Mouse (Mus musculus) liver, adult 2 months (tissue): ENCODE measurements around the gene Camsap3. TPM values are rescaled to one million over a fixed set of nuclear protein-coding genes. Genes with fewer than 3 reads are reported as not detected.

Source experiments
- DNase-seq: peaks from one replicate; pipeline ENCODE4 v3.0.0-alpha.2; 2011; ENCODE audit warnings: low read depth, low spot score; ENCODE audit errors: extremely low read depth
- H3K27ac ChIP-seq: fragments of 200-500 bp; replicated peaks from 2 replicates; pipeline ENCODE4 v1.5.1; 2012; ENCODE audit warnings: low read depth, mild to moderate bottlenecking, control low read depth, inconsistent platforms, low read length; ENCODE audit not compliant: insufficient read depth
- H3K27me3 ChIP-seq: fragments of 200-500 bp; 2 replicates; pipeline ENCODE4 v1.6.1; 2012; ENCODE audit warnings: mild to moderate bottlenecking, moderate library complexity, low read length, inconsistent platforms; ENCODE audit not compliant: control insufficient read depth, insufficient read depth
- H3K36me3 ChIP-seq: fragments of 200-500 bp; 2 replicates; pipeline ENCODE4 v1.6.1; 2012; ENCODE audit warnings: low read length, inconsistent platforms; ENCODE audit not compliant: control insufficient read depth, insufficient read depth
- H3K4me1 ChIP-seq: fragments of 200-500 bp; 2 replicates; pipeline ENCODE4 v1.6.1; 2011; ENCODE audit warnings: low read length; ENCODE audit not compliant: control insufficient read depth, insufficient read depth
- H3K4me3 ChIP-seq: fragments of 200-500 bp; 2 replicates; pipeline ENCODE4 v1.5.1; 2011; ENCODE audit warnings: low read depth, mild to moderate bottlenecking, control low read depth, low read length, moderate library complexity; ENCODE audit not compliant: insufficient read depth
- H3K79me2 ChIP-seq: fragments of 200-500 bp; 2 replicates; pipeline ENCODE4 v1.6.1; 2012; ENCODE audit warnings: inconsistent platforms, mild to moderate bottlenecking, low read length, moderate library complexity; ENCODE audit not compliant: control insufficient read depth, insufficient read depth
- H3K9ac ChIP-seq: fragments of 200-500 bp; 2 replicates; pipeline ENCODE4 v1.6.1; 2012; ENCODE audit warnings: low read depth, mild to moderate bottlenecking, control low read depth, inconsistent platforms, low read length
- CTCF ChIP-seq: fragments of 200-500 bp; IDR thresholded peaks from 2 replicates; pipeline ENCODE4 v1.5.1; 2011; ENCODE audit warnings: low read depth, low read length, control low read depth
- POLR2A ChIP-seq: fragments of 200-500 bp; IDR thresholded peaks from 2 replicates; pipeline ENCODE4 v1.6.1; 2011; ENCODE audit warnings: low read length, control low read depth; ENCODE audit not compliant: insufficient read depth; ENCODE audit errors: extremely low read depth
- WGBS: fragments of 180-500 bp; shearing (Covaris S2); methylation state at CpG from one replicate; pipeline ENCODE4 v1.1.7; 2018; 5-methylcytosine and 5-hydroxymethylcytosine counted together
- polyA plus RNA-seq: library from polyadenylated mRNA; depleted of rRNA; stranded (reverse); fragments of >200 nt; gene quantifications from 2 replicates; pipeline ENCODE4 v1.2.3, GENCODE M21; 2012
- total RNA-seq: library from RNA; depleted of rRNA; stranded (reverse); fragments of >200 nt; gene quantifications from 2 replicates; pipeline ENCODE4 v1.2.3, GENCODE M21; 2014

The Camsap3 gene
- total and polyA plus RNA-seq, 2 experiments, result 4.1 to 19.6 TPM

GRCm38 (mm10) chr8:3606593-3606992, 19.5 kb downstream of the Camsap3 start:
- H3K79me2 ChIP-seq, result no peaks in the 10 kb centered on the region
- DNase-seq, result no peak
- H3K4me1 ChIP-seq, result peaks cover 9% of the 10 kb centered on the region
- H3K27ac ChIP-seq, result no peak overlapping the region
- TF ChIP-seq POLR2A (no peak), CTCF (no peak)
- peaks cover 18% of the 10 kb centered on the region for H3K36me3 ChIP-seq
- H3K27me3 ChIP-seq, result no peaks in the 10 kb centered on the region
- WGBS, result 75% methylated on average over 12 of the region's 16 CpGs
- no peak overlapping the region for H3K4me3 ChIP-seq
- no peak overlapping the region for H3K9ac ChIP-seq

GRCm38 (mm10) chr8:3607822-3608221, 20.7 kb downstream of the Camsap3 start:
- DNase-seq, result no peak
- H3K79me2 ChIP-seq, result no peaks in the 10 kb centered on the region
- H3K4me3 ChIP-seq, result no peak overlapping the region
- TF ChIP-seq CTCF (no peak), POLR2A (no peak)
- 91% methylated on average over 7 of the region's 7 CpGs for WGBS
- H3K4me1 ChIP-seq, result peaks cover 9% of the 10 kb centered on the region
- H3K9ac ChIP-seq, result no peak overlapping the region
- H3K27ac ChIP-seq, result no peak overlapping the region
- no peaks in the 10 kb centered on the region for H3K27me3 ChIP-seq
- H3K36me3 ChIP-seq, result peaks cover 10% of the 10 kb centered on the region

- peak overlapping the region; percentile 49 for H3K27ac ChIP-seq
- DNase-seq, result peak; percentile 85
- H3K4me3 ChIP-seq, result no peak overlapping the region
- WGBS, result 45% methylated on average over 12 of the region's 12 CpGs
- no peaks in the 10 kb centered on the region for H3K27me3 ChIP-seq
- no peaks in the 10 kb centered on the region for H3K79me2 ChIP-seq
- H3K9ac ChIP-seq, result no peak overlapping the region
- TF ChIP-seq POLR2A (no peak), CTCF (no peak)
- peaks cover 6% of the 10 kb centered on the region; the same call in 1 of the 2 replicates for H3K36me3 ChIP-seq
- peaks cover 9% of the 10 kb centered on the region for H3K4me1 ChIP-seq
Measured at GRCm38 (mm10) chr8:3609046-3609815, 22.1 kb downstream of the Camsap3 start.

- Histone ChIP-seq H3K79me2 (no peaks in the 10 kb centered on the region), H3K4me1 (peaks cover 9% of the 10 kb centered on the region), H3K27ac (peak overlapping the region; percentile 49), H3K27me3 (no peaks in the 10 kb centered on the region), H3K9ac (no peak overlapping the region), H3K36me3 (peaks cover 8% of the 10 kb centered on the region; the same call in 1 of the 2 replicates), H3K4me3 (no peak overlapping the region)
- WGBS, result 57% methylated on average over 6 of the region's 6 CpGs
- peak; percentile 67 for DNase-seq
- TF ChIP-seq CTCF (no peak), POLR2A (no peak)
Measured at GRCm38 (mm10) chr8:3609816-3610150, 22.7 kb downstream of the Camsap3 start.

- WGBS, result under 1% methylated on average over 37 of the region's 37 CpGs
- peaks cover 4% of the 10 kb centered on the region; the same call in 1 of the 2 replicates for H3K79me2 ChIP-seq
- H3K36me3 ChIP-seq, result peaks cover 8% of the 10 kb centered on the region
- no peaks in the 10 kb centered on the region for H3K27me3 ChIP-seq
- TF ChIP-seq CTCF (no peak), POLR2A (peak; percentile 69; the same call in 1 of the 2 replicates)
- H3K9ac ChIP-seq, result peak within 1 kb of the TSS; percentile 70
- H3K4me1 ChIP-seq, result no peaks in the 10 kb centered on the region; the same call in 1 of the 2 replicates
- H3K4me3 ChIP-seq, result peak within 1 kb of the TSS; percentile 71
- no peak within 1 kb of the TSS for H3K27ac ChIP-seq
- peak; percentile 98 for DNase-seq
Measured at GRCm38 (mm10) chr8:3621199-3621970, 34.3 kb downstream of the Camsap3 start, which contains the start of the genes Xab2 and Pet100. Gene Xab2, minus strand, starts transcription at chr8:3621316. Gene Pet100, plus strand, starts transcription at chr8:3621548.
